Mouse (Mus musculus) stomach, postnatal 0 days (tissue): ENCODE data around the gene Tcf15. TPM values are rescaled to one million over a fixed set of nuclear protein-coding genes. Genes with fewer than 3 reads are reported as not detected.

ENCODE experiments used
- ATAC-seq: fragments of 200-750 bp; cut with Nextera tagmentation; 2 replicates; pipeline ENCODE4 v1.8.0; 2017; ENCODE audit not compliant: low FRiP score, low TSS enrichment
- DNase-seq: peaks from one replicate; pipeline ENCODE4 v3.0.0-alpha.2; 2016; ENCODE audit warnings: low spot score
- H3K27ac ChIP-seq: fragments of 300-500 bp; sonication (generic); replicated peaks from 2 replicates; pipeline ENCODE4 v1.5.1; 2014; ENCODE audit warnings: mild to moderate bottlenecking, control low read depth
- H3K27me3 ChIP-seq: fragments of 300-500 bp; sonication (generic); 2 replicates; pipeline ENCODE4 v1.6.1; 2014; ENCODE audit warnings: low read length; ENCODE audit not compliant: control insufficient read depth, insufficient read depth
- H3K36me3 ChIP-seq: fragments of 300-500 bp; sonication (generic); 2 replicates; pipeline ENCODE4 v1.6.1; 2014; ENCODE audit warnings: low read length, mixed read lengths; ENCODE audit not compliant: control insufficient read depth, insufficient read depth
- H3K4me1 ChIP-seq: fragments of 300-500 bp; sonication (generic); replicated peaks from 2 replicates; pipeline ENCODE4 v1.6.1; 2014; ENCODE audit warnings: antibody characterized with exemption; ENCODE audit not compliant: control insufficient read depth, insufficient read depth
- H3K4me2 ChIP-seq: fragments of 300-500 bp; sonication (generic); replicated peaks from 2 replicates; pipeline ENCODE4 v1.6.1; 2014; ENCODE audit warnings: low read depth, mild to moderate bottlenecking, control low read depth, moderate library complexity
- H3K4me3 ChIP-seq: fragments of 300-500 bp; sonication (generic); 2 replicates; pipeline ENCODE4 v1.5.1; 2014; ENCODE audit warnings: low read depth, low read length, control low read depth
- H3K9ac ChIP-seq: fragments of 300-500 bp; sonication (generic); 2 replicates; pipeline ENCODE4 v1.6.1; 2014; ENCODE audit warnings: mild to moderate bottlenecking, low read length, control low read depth, mixed read lengths
- H3K9me3 ChIP-seq: fragments of 300-500 bp; sonication (generic); 2 replicates; pipeline ENCODE4 v1.6.1; 2016; ENCODE audit warnings: low read length; ENCODE audit not compliant: control insufficient read depth
- CTCF ChIP-seq: IDR thresholded peaks from 2 replicates; pipeline ENCODE4 v1.5.1; 2016; ENCODE audit warnings: antibody characterized with exemption, low read depth, mild to moderate bottlenecking, moderate library complexity
- EP300 ChIP-seq: optimal IDR thresholded peaks from 2 replicates; pipeline ENCODE3; 2016; ENCODE audit warnings: antibody characterized with exemption
- WGBS: fragments of 180-500 bp; shearing (Covaris S2); extraction: QIAGEN DNeasy Blood & Tissue Kit; methylation state at CpG from one replicate; pipeline ENCODE4 v1.1.7; 2014; 5-methylcytosine and 5-hydroxymethylcytosine counted together
- polyA plus RNA-seq: library from polyadenylated mRNA; unstranded; fragments of >200 nt; fragmentation: Nextera tagmentation; extraction: Ambion mirVana; gene quantifications from 2 replicates; pipeline ENCODE4 v1.2.1, GENCODE M21; 2015

The Tcf15 gene
- polyA plus RNA-seq, 1 experiment from 2014 or later, result 2.5 TPM

GRCm38 (mm10) chr2:152189213-152189612, 45.9 kb downstream of the Tcf15 start:
- no peak overlapping the region for H3K4me2 ChIP-seq
- no peak overlapping the region for H3K27ac ChIP-seq
- no peak overlapping the region for H3K9ac ChIP-seq
- ATAC-seq (0 out of 2 replicates have a peak, but pooled peaks have one; percentile 42), DNase-seq (no peak)
- H3K36me3 ChIP-seq, result no peaks in the 10 kb centered on the region
- no peaks in the 10 kb centered on the region for H3K27me3 ChIP-seq
- H3K4me1 ChIP-seq, result no peaks in the 10 kb centered on the region
- no peaks in the 10 kb centered on the region for H3K9me3 ChIP-seq
- no peak overlapping the region for H3K4me3 ChIP-seq
- TF ChIP-seq EP300 (no peak), CTCF (no peak)
- 57% methylated on average over 7 of the region's 7 CpGs for WGBS

- H3K27ac ChIP-seq, result no peak overlapping the region
- DNase-seq, result no peak
- peak; percentile 21; the same call in 1 of the 2 replicates for ATAC-seq
- no peak overlapping the region for H3K4me2 ChIP-seq
- no peak for TF ChIP-seq EP300
- TF ChIP-seq CTCF, result no peak
- no peaks in the 10 kb centered on the region for H3K9me3 ChIP-seq
- 70% methylated on average over 9 of the region's 9 CpGs for WGBS
- H3K36me3 ChIP-seq, result no peaks in the 10 kb centered on the region
- no peaks in the 10 kb centered on the region for H3K27me3 ChIP-seq
- H3K4me1 ChIP-seq, result no peaks in the 10 kb centered on the region
- H3K4me3 ChIP-seq, result no peak overlapping the region
- H3K9ac ChIP-seq, result no peak overlapping the region
Measured at GRCm38 (mm10) chr2:152189640-152190039, 46.3 kb downstream of the Tcf15 start.

GRCm38 (mm10) chr2:152190161-152190560, 46.8 kb downstream of the Tcf15 start:
- 71% methylated on average over 7 of the region's 7 CpGs for WGBS
- TF ChIP-seq EP300 (no peak), CTCF (no peak)
- Histone ChIP-seq H3K4me1 (no peaks in the 10 kb centered on the region), H3K27me3 (no peaks in the 10 kb centered on the region), H3K9me3 (no peaks in the 10 kb centered on the region), H3K4me3 (no peak overlapping the region), H3K9ac (no peak overlapping the region), H3K4me2 (no peak overlapping the region), H3K36me3 (no peaks in the 10 kb centered on the region), H3K27ac (no peak overlapping the region)
- ATAC-seq (no peak), DNase-seq (no peak)

GRCm38 (mm10) chr2:152192591-152193345, 49.4 kb downstream of the Tcf15 start:
- Histone ChIP-seq H3K27ac (no peak overlapping the region), H3K4me2 (no peak overlapping the region), H3K4me1 (no peaks in the 10 kb centered on the region), H3K9me3 (no peaks in the 10 kb centered on the region), H3K9ac (no peak overlapping the region), H3K4me3 (no peak overlapping the region), H3K27me3 (no peaks in the 10 kb centered on the region), H3K36me3 (no peaks in the 10 kb centered on the region)
- TF ChIP-seq CTCF (no peak), EP300 (no peak)
- WGBS, result 69% methylated on average over 13 of the region's 13 CpGs
- no peak for ATAC-seq
- DNase-seq, result no peak

GRCm38 (mm10) chr2:152193346-152193710, 50.0 kb downstream of the Tcf15 start:
- no peaks in the 10 kb centered on the region for H3K9me3 ChIP-seq
- H3K4me3 ChIP-seq, result no peak overlapping the region
- no peak overlapping the region for H3K4me2 ChIP-seq
- H3K36me3 ChIP-seq, result no peaks in the 10 kb centered on the region
- no peaks in the 10 kb centered on the region for H3K4me1 ChIP-seq
- TF ChIP-seq EP300 (no peak), CTCF (no peak)
- DNase-seq, result no peak
- H3K9ac ChIP-seq, result no peak overlapping the region
- 70% methylated on average over 7 of the region's 7 CpGs for WGBS
- H3K27ac ChIP-seq, result no peak overlapping the region
- no peak for ATAC-seq
- no peaks in the 10 kb centered on the region for H3K27me3 ChIP-seq

- ATAC-seq (no peak), DNase-seq (no peak)
- Histone ChIP-seq H3K36me3 (no peaks in the 10 kb centered on the region), H3K27me3 (no peaks in the 10 kb centered on the region), H3K4me2 (no peak overlapping the region), H3K9me3 (no peaks in the 10 kb centered on the region), H3K4me1 (no peaks in the 10 kb centered on the region), H3K27ac (no peak overlapping the region), H3K4me3 (no peak overlapping the region), H3K9ac (no peak overlapping the region)
- TF ChIP-seq CTCF (no peak), EP300 (no peak)
- 86% methylated on average over 2 of the region's 2 CpGs for WGBS
Measured at GRCm38 (mm10) chr2:152194586-152194985, 51.2 kb downstream of the Tcf15 start.
